Mouse (Mus musculus): Measurements from ENCODE around the gene Ascc3.
A peak's percentile ranks its signal among the peaks of the same experiment; 100 is the strongest.

Ascc3 gene

GRCm38 (mm10) chr10:50704202-50704601 is 111.7 kb downstream of the Ascc3 start:
- H3K36me3 ChIP-seq (ENCODE audit: insufficient read depth, low read length) = peaks cover 7% of the 10 kb centered on the region; the same call in 1 of the 2 replicates
- no peaks in the 10 kb centered on the region for H3K27me3 ChIP-seq (ENCODE audit: insufficient read depth, low read length)
- TF ChIP-seq CTCF (conservative IDR thresholded peaks at IDR 0.05; ENCODE audit: low read length) (peak; percentile 46), NANOG (IDR thresholded peaks at IDR 0.05; ENCODE audit: borderline replicate concordance, low read length) (no peak), POU5F1 (IDR thresholded peaks at IDR 0.05; ENCODE audit: borderline replicate concordance, low read length) (no peak)
- no peaks in the 10 kb centered on the region for H3K9me3 ChIP-seq (ENCODE audit: low read length)
- H3K4me3 ChIP-seq (replicated peaks; ENCODE audit: low read length) = no peak overlapping the region
- H3K4me1 ChIP-seq (replicated peaks; ENCODE audit: low read depth, low read length) = no peaks in the 10 kb centered on the region

- Histone ChIP-seq H3K4me1 (replicated peaks; ENCODE audit: low read depth, low read length) (no peaks in the 10 kb centered on the region), H3K9me3 (ENCODE audit: low read length) (no peaks in the 10 kb centered on the region), H3K4me3 (replicated peaks; ENCODE audit: low read length) (no peak overlapping the region), H3K27me3 (ENCODE audit: insufficient read depth, low read length) (no peaks in the 10 kb centered on the region), H3K36me3 (ENCODE audit: insufficient read depth, low read length) (peaks cover 7% of the 10 kb centered on the region; the same call in 1 of the 2 replicates)
- no peak for TF ChIP-seq NANOG (IDR thresholded peaks at IDR 0.05; ENCODE audit: borderline replicate concordance, low read length)
- no peak for TF ChIP-seq POU5F1 (IDR thresholded peaks at IDR 0.05; ENCODE audit: borderline replicate concordance, low read length)
- no peak for TF ChIP-seq CTCF (conservative IDR thresholded peaks at IDR 0.05; ENCODE audit: low read length)
Measured at GRCm38 (mm10) chr10:50704898-50705297, 112.4 kb downstream of the Ascc3 start.

GRCm38 (mm10) chr10:50711286-50711685 is 118.8 kb downstream of the Ascc3 start:
- TF ChIP-seq CTCF (conservative IDR thresholded peaks at IDR 0.05; ENCODE audit: low read length) = no peak
- Histone ChIP-seq H3K27me3 (ENCODE audit: insufficient read depth, low read length) (no peaks in the 10 kb centered on the region), H3K4me1 (replicated peaks; ENCODE audit: low read depth, low read length) (no peaks in the 10 kb centered on the region), H3K9me3 (ENCODE audit: low read length) (no peaks in the 10 kb centered on the region), H3K4me3 (replicated peaks; ENCODE audit: low read length) (no peak overlapping the region), H3K36me3 (ENCODE audit: insufficient read depth, low read length) (no peaks in the 10 kb centered on the region)

GRCm38 (mm10) chr10:50711765-50712164 is 119.3 kb downstream of the Ascc3 start:
- no peaks in the 10 kb centered on the region for H3K9me3 ChIP-seq (ENCODE audit: low read length)
- no peak for TF ChIP-seq NANOG (IDR thresholded peaks at IDR 0.05; ENCODE audit: borderline replicate concordance, low read length)
- TF ChIP-seq POU5F1 (IDR thresholded peaks at IDR 0.05; ENCODE audit: borderline replicate concordance, low read length) = no peak
- no peak for TF ChIP-seq CTCF (conservative IDR thresholded peaks at IDR 0.05; ENCODE audit: low read length)
- H3K36me3 ChIP-seq (ENCODE audit: insufficient read depth, low read length) = no peaks in the 10 kb centered on the region
- H3K4me3 ChIP-seq (replicated peaks; ENCODE audit: low read length) = no peak overlapping the region
- no peaks in the 10 kb centered on the region for H3K27me3 ChIP-seq (ENCODE audit: insufficient read depth, low read length)
- no peaks in the 10 kb centered on the region for H3K4me1 ChIP-seq (replicated peaks; ENCODE audit: low read depth, low read length)

- TF ChIP-seq NANOG (IDR thresholded peaks at IDR 0.05; ENCODE audit: borderline replicate concordance, low read length) (no peak), CTCF (conservative IDR thresholded peaks at IDR 0.05; ENCODE audit: low read length) (no peak), POU5F1 (IDR thresholded peaks at IDR 0.05; ENCODE audit: borderline replicate concordance, low read length) (no peak)
- H3K27me3 ChIP-seq (ENCODE audit: insufficient read depth, low read length) = no peaks in the 10 kb centered on the region
- no peaks in the 10 kb centered on the region for H3K4me1 ChIP-seq (replicated peaks; ENCODE audit: low read depth, low read length)
- H3K4me3 ChIP-seq (replicated peaks; ENCODE audit: low read length) = no peak overlapping the region
- no peaks in the 10 kb centered on the region; the same call in 1 of the 2 replicates for H3K36me3 ChIP-seq (ENCODE audit: insufficient read depth, low read length)
- H3K9me3 ChIP-seq (ENCODE audit: low read length) = no peaks in the 10 kb centered on the region
Measured at GRCm38 (mm10) chr10:50733459-50733858, 141.0 kb downstream of the Ascc3 start.

GRCm38 (mm10) chr10:50762069-50762468 is 169.6 kb downstream of the Ascc3 start:
- H3K27me3 ChIP-seq (ENCODE audit: insufficient read depth, low read length) = no peaks in the 10 kb centered on the region
- no peak overlapping the region for H3K4me3 ChIP-seq (replicated peaks; ENCODE audit: low read length)
- H3K9me3 ChIP-seq (ENCODE audit: low read length) = no peaks in the 10 kb centered on the region
- H3K4me1 ChIP-seq (replicated peaks; ENCODE audit: low read depth, low read length) = no peaks in the 10 kb centered on the region
- TF ChIP-seq CTCF (conservative IDR thresholded peaks at IDR 0.05; ENCODE audit: low read length) = no peak
- TF ChIP-seq POU5F1 (IDR thresholded peaks at IDR 0.05; ENCODE audit: borderline replicate concordance, low read length) = no peak
- no peak for TF ChIP-seq NANOG (IDR thresholded peaks at IDR 0.05; ENCODE audit: borderline replicate concordance, low read length)
- no peaks in the 10 kb centered on the region for H3K36me3 ChIP-seq (ENCODE audit: insufficient read depth, low read length)

- TF ChIP-seq POU5F1 (IDR thresholded peaks at IDR 0.05; ENCODE audit: borderline replicate concordance, low read length) (no peak), CTCF (conservative IDR thresholded peaks at IDR 0.05; ENCODE audit: low read length) (no peak), NANOG (IDR thresholded peaks at IDR 0.05; ENCODE audit: borderline replicate concordance, low read length) (no peak)
- H3K4me1 ChIP-seq (replicated peaks; ENCODE audit: low read depth, low read length) = no peaks in the 10 kb centered on the region
- H3K27me3 ChIP-seq (ENCODE audit: insufficient read depth, low read length) = no peaks in the 10 kb centered on the region
- no peak overlapping the region for H3K4me3 ChIP-seq (replicated peaks; ENCODE audit: low read length)
- H3K36me3 ChIP-seq (ENCODE audit: insufficient read depth, low read length) = no peaks in the 10 kb centered on the region
- H3K9me3 ChIP-seq (ENCODE audit: low read length) = no peaks in the 10 kb centered on the region
Measured at GRCm38 (mm10) chr10:50762984-50763383, 170.5 kb downstream of the Ascc3 start.

- Histone ChIP-seq H3K4me3 (replicated peaks; ENCODE audit: low read length) (no peak overlapping the region), H3K36me3 (ENCODE audit: insufficient read depth, low read length) (no peaks in the 10 kb centered on the region), H3K27me3 (ENCODE audit: insufficient read depth, low read length) (no peaks in the 10 kb centered on the region), H3K4me1 (replicated peaks; ENCODE audit: low read depth, low read length) (no peaks in the 10 kb centered on the region), H3K9me3 (ENCODE audit: low read length) (no peaks in the 10 kb centered on the region)
- no peak for TF ChIP-seq NANOG (IDR thresholded peaks at IDR 0.05; ENCODE audit: borderline replicate concordance, low read length)
- no peak for TF ChIP-seq POU5F1 (IDR thresholded peaks at IDR 0.05; ENCODE audit: borderline replicate concordance, low read length)
- no peak for TF ChIP-seq CTCF (conservative IDR thresholded peaks at IDR 0.05; ENCODE audit: low read length)
Measured at GRCm38 (mm10) chr10:50763457-50764310, 171.2 kb downstream of the Ascc3 start.

- Histone ChIP-seq H3K27me3 (ENCODE audit: insufficient read depth, low read length) (no peaks in the 10 kb centered on the region), H3K9me3 (ENCODE audit: low read length) (no peaks in the 10 kb centered on the region), H3K4me3 (replicated peaks; ENCODE audit: low read length) (no peak overlapping the region), H3K4me1 (replicated peaks; ENCODE audit: low read depth, low read length) (no peaks in the 10 kb centered on the region), H3K36me3 (ENCODE audit: insufficient read depth, low read length) (no peaks in the 10 kb centered on the region)
- TF ChIP-seq CTCF (conservative IDR thresholded peaks at IDR 0.05; ENCODE audit: low read length) (no peak), NANOG (IDR thresholded peaks at IDR 0.05; ENCODE audit: borderline replicate concordance, low read length) (no peak), POU5F1 (IDR thresholded peaks at IDR 0.05; ENCODE audit: borderline replicate concordance, low read length) (no peak)
Measured at GRCm38 (mm10) chr10:50772811-50773210, 180.3 kb downstream of the Ascc3 start.
